Mouse (Mus musculus): ENCODE measurements around the gene Zscan21. TPM values are rescaled to one million over a fixed set of nuclear protein-coding genes. Genes with fewer than 3 reads are reported as not detected.
A peak's percentile ranks its signal among the peaks of the same experiment; 100 is the strongest.

Gene Zscan21
- polyA plus RNA-seq (2014; fragmentation: Nextera tagmentation; extraction: Ambion mirVana) = 94.0 and 113 TPM in 2 replicates

DNA sequence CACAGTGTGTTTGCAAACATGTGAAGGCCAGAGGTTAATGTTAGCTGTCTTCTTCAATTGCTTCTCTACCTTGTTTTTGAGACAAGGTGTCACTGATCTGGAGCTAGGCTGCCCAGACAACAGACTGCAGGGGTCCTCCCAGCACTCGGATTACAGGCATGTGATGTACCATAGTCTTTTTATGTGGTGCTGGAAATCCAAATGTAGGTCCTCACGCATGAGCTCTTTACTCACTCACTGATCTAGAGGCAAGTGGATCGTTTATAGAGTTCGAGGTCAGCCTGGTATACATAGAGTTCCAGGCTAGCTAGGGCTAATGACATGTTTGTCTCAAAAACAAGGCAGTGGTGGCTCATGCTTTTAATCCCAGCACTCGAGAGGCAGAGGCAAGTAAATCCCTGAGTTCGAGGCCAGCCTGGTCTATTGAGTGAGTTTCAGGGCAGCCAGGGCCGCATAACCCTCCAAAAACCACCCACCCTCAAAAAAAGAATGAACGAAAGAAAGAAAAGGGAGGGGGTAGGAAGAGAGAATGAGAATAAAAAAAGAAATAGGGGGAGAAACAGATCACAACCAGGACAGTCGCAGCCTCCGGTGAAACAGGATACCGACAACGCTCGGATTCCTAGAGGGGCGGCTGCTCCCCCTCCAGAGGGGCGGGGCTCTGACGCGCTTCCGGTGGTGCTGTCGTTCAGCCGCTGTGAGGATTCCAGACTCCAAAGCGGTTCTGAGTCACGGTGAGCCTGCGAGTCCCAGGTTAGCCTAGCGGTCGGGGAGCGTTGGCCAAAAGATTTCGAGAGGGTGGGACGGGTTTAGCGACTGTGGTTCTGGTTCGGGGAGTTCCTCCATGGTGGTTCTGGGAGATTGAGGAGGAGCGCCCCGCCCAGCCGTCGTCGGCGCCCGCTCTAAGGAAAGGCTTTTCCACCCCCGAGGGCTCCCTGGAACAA is at the start of gene Zscan21:
TSS of gene Zscan21 (plus strand) at position 649 of the 944 bp plus-strand sequence.
- no peaks in the 10 kb centered on the region for H3K9me3 ChIP-seq (ENCODE audit: control insufficient read depth, low read length)
- H3K9ac ChIP-seq (replicated peaks; ENCODE audit: low read length) = peak within 1 kb of the TSS; percentile 74
- peak; percentile 97 for DNase-seq
- peak within 1 kb of the TSS; percentile 70 for H3K4me3 ChIP-seq (replicated peaks; ENCODE audit: low read depth, low read length)
- WGBS = 6% methylated on average over 38 of the region's 38 CpGs
- no peaks in the 10 kb centered on the region for H3K27me3 ChIP-seq (ENCODE audit: control insufficient read depth, insufficient read depth, low read length)
- peaks cover 10% of the 10 kb centered on the region for H3K36me3 ChIP-seq (ENCODE audit: control insufficient read depth, insufficient read depth, low read length)
- peak within 1 kb of the TSS; percentile 78 for H3K4me2 ChIP-seq (ENCODE audit: low read length)
- peak; percentile 91 for ATAC-seq (ENCODE audit: low FRiP score, low TSS enrichment)
- H3K27ac ChIP-seq (replicated peaks; ENCODE audit: low read depth, low read length) = peak within 1 kb of the TSS; percentile 94
- H3K4me1 ChIP-seq (ENCODE audit: control insufficient read depth, insufficient read depth, low read length) = peaks cover 14% of the 10 kb centered on the region

DNA sequence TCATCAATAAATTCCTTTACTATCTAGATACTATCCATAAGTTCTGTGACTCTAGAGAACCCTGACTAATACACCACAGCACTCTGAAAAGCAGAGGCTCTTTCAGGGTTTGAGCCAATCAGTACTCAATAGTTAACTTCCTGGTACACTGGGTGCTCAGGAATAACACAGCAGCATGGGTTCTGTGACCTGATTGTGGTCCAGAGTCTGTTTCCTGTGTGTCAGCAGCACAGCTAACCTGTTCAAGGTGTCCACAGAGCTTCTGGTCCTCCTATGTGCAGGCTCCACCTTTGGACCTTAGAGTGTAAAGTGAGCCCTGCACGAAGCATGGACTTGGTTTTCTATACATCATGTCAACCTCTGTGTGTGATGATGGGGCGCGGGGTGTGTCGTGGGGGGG is 42.9 kb upstream of the Zscan21 start:
- ATAC-seq (ENCODE audit: low FRiP score, low TSS enrichment) (no peak), DNase-seq (no peak)
- H3K4me1 ChIP-seq (ENCODE audit: control insufficient read depth, insufficient read depth, low read length) = no peaks in the 10 kb centered on the region
- no peak overlapping the region for H3K4me3 ChIP-seq (replicated peaks; ENCODE audit: low read depth, low read length)
- H3K9me3 ChIP-seq (ENCODE audit: control insufficient read depth, low read length) = no peaks in the 10 kb centered on the region
- H3K27me3 ChIP-seq (ENCODE audit: control insufficient read depth, insufficient read depth, low read length) = no peaks in the 10 kb centered on the region
- no peaks in the 10 kb centered on the region for H3K36me3 ChIP-seq (ENCODE audit: control insufficient read depth, insufficient read depth, low read length)
- no peak overlapping the region for H3K27ac ChIP-seq (replicated peaks; ENCODE audit: low read depth, low read length)
- H3K9ac ChIP-seq (replicated peaks; ENCODE audit: low read length) = no peak overlapping the region
- H3K4me2 ChIP-seq (ENCODE audit: low read length) = no peak overlapping the region
- 88% methylated on average over 4 of the region's 4 CpGs for WGBS

DNA sequence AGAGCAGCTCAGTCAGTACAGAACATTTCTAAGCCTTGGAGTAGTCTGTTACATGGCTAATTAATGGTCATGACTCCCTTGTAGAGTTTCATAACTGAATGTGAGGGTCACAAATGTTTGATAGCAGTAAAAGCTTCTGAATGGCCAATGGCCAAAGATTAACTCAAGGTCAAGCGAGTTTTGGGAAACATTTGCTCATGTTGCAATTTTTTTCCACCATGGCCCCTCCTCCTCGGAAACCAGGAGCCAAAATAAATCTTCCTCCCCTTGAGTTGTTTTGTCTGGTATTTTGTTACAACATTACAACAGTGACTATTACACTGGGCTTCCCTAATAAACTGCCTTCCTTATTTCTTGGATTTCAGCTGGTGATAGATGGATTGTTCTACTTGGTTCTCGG is 41.0 kb upstream of the Zscan21 start:
- H3K9me3 ChIP-seq (ENCODE audit: control insufficient read depth, low read length) = no peaks in the 10 kb centered on the region
- H3K9ac ChIP-seq (replicated peaks; ENCODE audit: low read length) = no peak overlapping the region
- ATAC-seq (ENCODE audit: low FRiP score, low TSS enrichment) = no peak
- H3K4me3 ChIP-seq (replicated peaks; ENCODE audit: low read depth, low read length) = no peak overlapping the region
- no peaks in the 10 kb centered on the region for H3K27me3 ChIP-seq (ENCODE audit: control insufficient read depth, insufficient read depth, low read length)
- H3K27ac ChIP-seq (replicated peaks; ENCODE audit: low read depth, low read length) = no peak overlapping the region
- H3K4me1 ChIP-seq (ENCODE audit: control insufficient read depth, insufficient read depth, low read length) = no peaks in the 10 kb centered on the region
- H3K4me2 ChIP-seq (ENCODE audit: low read length) = no peak overlapping the region
- no peaks in the 10 kb centered on the region for H3K36me3 ChIP-seq (ENCODE audit: control insufficient read depth, insufficient read depth, low read length)
- no peak for DNase-seq
- 82% methylated on average over 3 of the region's 3 CpGs for WGBS

DNA sequence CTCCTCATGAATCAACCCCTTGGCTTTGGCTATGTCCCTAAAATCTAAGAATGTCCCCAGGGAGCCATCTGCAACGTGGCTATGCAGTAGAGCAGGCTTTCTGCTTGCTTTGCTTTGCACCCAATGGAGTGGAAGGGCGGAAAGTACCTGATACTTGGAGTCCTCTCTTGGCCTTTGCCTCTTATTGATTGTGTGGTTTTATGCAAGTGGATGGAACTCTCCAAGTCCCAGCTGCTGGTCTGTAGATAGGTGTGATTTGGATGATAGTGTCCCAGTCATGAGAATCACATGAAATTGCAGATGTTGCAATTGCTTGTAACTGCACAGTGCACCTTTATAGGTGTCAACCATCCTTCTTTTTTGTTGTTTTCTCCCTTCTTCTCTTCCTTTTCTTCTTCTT is 40.6 kb upstream of the Zscan21 start:
- ATAC-seq (ENCODE audit: low FRiP score, low TSS enrichment) = no peak
- 59% methylated on average over 2 of the region's 2 CpGs for WGBS
- no peaks in the 10 kb centered on the region for H3K9me3 ChIP-seq (ENCODE audit: control insufficient read depth, low read length)
- H3K27me3 ChIP-seq (ENCODE audit: control insufficient read depth, insufficient read depth, low read length) = no peaks in the 10 kb centered on the region
- H3K9ac ChIP-seq (replicated peaks; ENCODE audit: low read length) = no peak overlapping the region
- H3K4me1 ChIP-seq (ENCODE audit: control insufficient read depth, insufficient read depth, low read length) = no peaks in the 10 kb centered on the region
- H3K4me3 ChIP-seq (replicated peaks; ENCODE audit: low read depth, low read length) = no peak overlapping the region
- no peak for DNase-seq
- H3K4me2 ChIP-seq (ENCODE audit: low read length) = no peak overlapping the region
- H3K27ac ChIP-seq (replicated peaks; ENCODE audit: low read depth, low read length) = no peak overlapping the region
- H3K36me3 ChIP-seq (ENCODE audit: control insufficient read depth, insufficient read depth, low read length) = no peaks in the 10 kb centered on the region

DNA sequence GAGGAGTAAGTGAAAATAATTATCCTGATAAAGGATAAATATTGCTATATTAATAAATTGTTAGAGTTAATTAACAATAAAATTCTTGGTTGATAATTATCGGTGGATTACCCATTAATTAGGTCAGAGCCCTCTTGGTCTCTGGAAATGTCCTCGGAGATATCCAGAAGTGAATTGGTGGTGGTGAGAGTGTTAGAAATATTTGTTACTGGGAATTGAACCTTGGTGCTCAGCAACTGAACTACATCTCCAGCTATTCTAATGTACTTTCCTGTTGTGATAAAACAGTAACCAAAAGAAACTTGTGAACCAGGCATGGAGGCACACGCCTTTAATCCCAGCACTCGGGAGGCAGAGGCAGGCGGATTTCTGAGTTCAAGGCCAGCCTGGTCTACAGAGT is 36.2 kb upstream of the Zscan21 start:
- Histone ChIP-seq H3K4me3 (replicated peaks; ENCODE audit: low read depth, low read length) (no peak overlapping the region), H3K27me3 (ENCODE audit: control insufficient read depth, insufficient read depth, low read length) (no peaks in the 10 kb centered on the region), H3K9me3 (ENCODE audit: control insufficient read depth, low read length) (no peaks in the 10 kb centered on the region), H3K4me1 (ENCODE audit: control insufficient read depth, insufficient read depth, low read length) (no peaks in the 10 kb centered on the region), H3K4me2 (ENCODE audit: low read length) (no peak overlapping the region), H3K9ac (replicated peaks; ENCODE audit: low read length) (no peak overlapping the region), H3K27ac (replicated peaks; ENCODE audit: low read depth, low read length) (no peak overlapping the region), H3K36me3 (ENCODE audit: control insufficient read depth, insufficient read depth, low read length) (no peaks in the 10 kb centered on the region)
- ATAC-seq (ENCODE audit: low FRiP score, low TSS enrichment) (no peak), DNase-seq (no peak)
- WGBS = 91% methylated on average over 5 of the region's 5 CpGs

DNA sequence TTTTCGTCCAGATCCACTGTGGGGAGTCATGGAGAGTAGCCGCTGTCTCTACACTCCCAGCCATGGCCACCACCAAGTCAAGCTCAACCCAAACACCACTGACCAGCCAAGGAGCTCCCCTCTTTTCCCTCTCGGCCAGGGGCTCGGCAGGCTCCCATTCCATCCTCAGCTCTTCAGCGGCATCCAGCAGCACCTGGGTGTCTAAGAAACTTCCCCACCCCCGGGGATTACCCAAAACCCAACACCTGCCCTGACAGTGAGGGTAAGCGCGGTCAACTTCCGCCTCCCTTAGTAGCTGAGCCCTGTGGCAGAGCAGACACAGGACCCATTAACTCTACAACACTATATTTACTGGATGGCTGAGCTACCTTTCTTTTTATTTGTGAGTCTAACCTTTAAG is 35.3 kb upstream of the Zscan21 start:
- Histone ChIP-seq H3K9ac (replicated peaks; ENCODE audit: low read length) (no peak overlapping the region), H3K4me3 (replicated peaks; ENCODE audit: low read depth, low read length) (no peak overlapping the region), H3K27me3 (ENCODE audit: control insufficient read depth, insufficient read depth, low read length) (no peaks in the 10 kb centered on the region), H3K27ac (replicated peaks; ENCODE audit: low read depth, low read length) (no peak overlapping the region), H3K9me3 (ENCODE audit: control insufficient read depth, low read length) (no peaks in the 10 kb centered on the region), H3K36me3 (ENCODE audit: control insufficient read depth, insufficient read depth, low read length) (no peaks in the 10 kb centered on the region), H3K4me1 (ENCODE audit: control insufficient read depth, insufficient read depth, low read length) (peaks cover 7% of the 10 kb centered on the region), H3K4me2 (ENCODE audit: low read length) (no peak overlapping the region)
- 84% methylated on average over 9 of the region's 9 CpGs for WGBS
- no peak for DNase-seq
- no peak for ATAC-seq (ENCODE audit: low FRiP score, low TSS enrichment)

DNA sequence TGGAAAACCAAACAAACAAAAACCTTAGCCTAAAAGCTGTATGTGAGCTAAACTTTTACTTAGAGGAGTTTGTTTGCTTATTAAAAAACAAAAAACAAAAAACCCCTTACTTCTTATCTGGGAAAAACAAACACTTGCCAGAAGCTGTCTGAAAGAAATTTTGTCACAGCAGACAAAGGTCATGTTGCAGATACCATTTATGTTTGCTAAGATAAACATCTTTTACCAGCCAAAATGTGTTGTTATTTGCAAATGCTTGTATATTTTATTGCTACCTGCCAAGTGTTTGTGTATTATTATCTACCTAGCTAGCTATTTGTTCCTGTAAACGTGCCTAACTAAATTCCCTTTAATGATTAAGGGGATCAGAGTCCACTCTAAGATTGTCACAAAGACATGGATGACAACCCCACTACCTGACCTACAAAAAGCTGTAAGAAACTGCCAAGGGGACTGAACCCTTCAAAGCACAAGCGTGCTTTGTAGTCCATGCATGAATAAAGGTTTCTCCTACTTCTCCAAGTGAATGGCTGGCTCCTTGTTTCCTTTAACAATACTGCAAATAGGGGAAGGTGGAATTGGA is 33.3 kb upstream of the Zscan21 start:
- H3K9me3 ChIP-seq (ENCODE audit: control insufficient read depth, low read length) = no peaks in the 10 kb centered on the region
- 65% methylated on average over 2 of the region's 2 CpGs for WGBS
- H3K4me1 ChIP-seq (ENCODE audit: control insufficient read depth, insufficient read depth, low read length) = peaks cover 23% of the 10 kb centered on the region
- no peak overlapping the region for H3K27ac ChIP-seq (replicated peaks; ENCODE audit: low read depth, low read length)
- ATAC-seq (ENCODE audit: low FRiP score, low TSS enrichment) (no peak), DNase-seq (no peak)
- no peaks in the 10 kb centered on the region for H3K27me3 ChIP-seq (ENCODE audit: control insufficient read depth, insufficient read depth, low read length)
- H3K9ac ChIP-seq (replicated peaks; ENCODE audit: low read length) = no peak overlapping the region
- H3K36me3 ChIP-seq (ENCODE audit: control insufficient read depth, insufficient read depth, low read length) = peaks cover 7% of the 10 kb centered on the region
- H3K4me2 ChIP-seq (ENCODE audit: low read length) = no peak overlapping the region
- no peak overlapping the region for H3K4me3 ChIP-seq (replicated peaks; ENCODE audit: low read depth, low read length)

DNA sequence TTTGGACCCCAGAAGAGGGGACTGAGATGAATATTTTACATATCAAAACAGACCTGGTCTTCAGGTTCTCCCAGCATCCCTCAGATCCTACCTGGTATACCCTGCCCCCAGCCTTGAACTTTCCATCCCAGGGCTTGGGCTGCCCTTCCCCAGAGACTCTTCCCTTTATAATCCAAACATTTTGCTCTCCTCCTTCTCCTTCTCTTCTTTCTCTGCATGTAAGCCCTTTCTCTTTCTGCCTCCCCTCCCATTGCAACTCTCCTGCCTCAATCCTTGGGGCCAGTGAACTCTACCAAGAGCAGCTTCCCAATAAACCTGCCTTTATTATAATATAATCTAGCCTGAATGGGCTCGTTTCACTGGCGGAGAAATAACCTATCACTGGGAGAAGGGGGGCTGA is 32.8 kb upstream of the Zscan21 start:
- Histone ChIP-seq H3K9ac (replicated peaks; ENCODE audit: low read length) (no peak overlapping the region), H3K4me2 (ENCODE audit: low read length) (no peak overlapping the region), H3K27me3 (ENCODE audit: control insufficient read depth, insufficient read depth, low read length) (no peaks in the 10 kb centered on the region), H3K27ac (replicated peaks; ENCODE audit: low read depth, low read length) (no peak overlapping the region), H3K4me1 (ENCODE audit: control insufficient read depth, insufficient read depth, low read length) (peaks cover 23% of the 10 kb centered on the region), H3K4me3 (replicated peaks; ENCODE audit: low read depth, low read length) (no peak overlapping the region), H3K36me3 (ENCODE audit: control insufficient read depth, insufficient read depth, low read length) (peaks cover 11% of the 10 kb centered on the region), H3K9me3 (ENCODE audit: control insufficient read depth, low read length) (no peaks in the 10 kb centered on the region)
- ATAC-seq (ENCODE audit: low FRiP score, low TSS enrichment) (no peak), DNase-seq (no peak)
- 94% methylated on average over 2 of the region's 2 CpGs for WGBS
